21 mouse cellular contexts compared by ENCODE assay signal in the genomic region with DNA sequence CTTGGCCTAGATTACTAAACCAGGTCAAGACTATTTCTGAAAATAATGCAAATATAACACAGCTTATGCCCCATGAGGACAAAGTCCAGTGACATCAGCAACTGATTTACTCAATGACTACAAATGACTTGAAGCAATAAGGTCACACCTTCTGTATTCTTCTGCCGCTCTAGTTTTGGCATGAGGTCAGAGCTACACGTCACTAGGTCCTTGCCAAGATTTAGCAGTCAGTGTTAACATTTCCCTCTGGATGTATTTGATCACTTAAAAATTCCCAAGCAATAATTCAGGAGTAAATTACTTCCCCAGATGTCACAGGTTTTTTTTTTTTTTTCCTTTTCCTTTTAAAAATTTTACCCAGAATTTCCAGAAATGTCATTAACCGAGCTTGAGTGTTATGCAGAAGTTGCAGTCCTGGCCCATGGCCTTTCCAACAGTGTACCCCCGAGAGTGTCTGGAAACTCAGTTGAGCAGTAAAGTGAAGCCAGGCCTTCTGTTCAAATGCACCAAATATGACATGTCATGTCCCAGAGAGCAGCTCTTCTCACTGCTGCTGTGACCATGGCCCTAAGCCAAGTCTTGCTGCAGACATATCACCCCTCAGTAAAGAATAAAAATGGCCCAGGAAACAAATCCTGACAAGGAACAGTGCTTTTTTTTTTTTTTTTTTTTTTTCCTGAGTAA.
DNase-seq lines count a peak whose midpoint lies in the region; ATAC-seq and TF ChIP-seq lines count a peak whose summit lies in the region.
"Had no signal": no experiment of that assay in that cellular context is flagged by ENCODE, and none has a peak within 500 bp of the region (broad histone marks: within the 10 kb centered on the region; RNA-seq: fewer than 3 reads in every experiment).

No protein-coding gene starts in this region.

- ATAC-seq in hindbrain, embryonic 15.5 days (ENCODE audit: low FRiP score, low read depth) = peak; percentile 72
- ATAC-seq in hindbrain, embryonic 13.5 days (ENCODE audit: low FRiP score) = no peak
- no peak for ATAC-seq in liver, postnatal 0 days

- no peak overlapping the region for H3K27ac ChIP-seq in hindbrain, embryonic 15.5 days (replicated peaks)
- no peak overlapping the region for H3K27ac ChIP-seq in hindbrain, embryonic 13.5 days
- H3K27ac ChIP-seq in liver, adult 2 months (replicated peaks; ENCODE audit: insufficient read depth, low read depth, low read length) = no peak overlapping the region
- H3K27ac ChIP-seq in liver, postnatal 0 days (ENCODE audit: low read depth) = no peak overlapping the region
- H3K27ac ChIP-seq: embryonic facial prominence, embryonic 15.5 days; forebrain, embryonic 10.5 days; gastrocnemius, adult 2 months; heart, adult 2 months; heart, embryonic 15.5 days; liver, embryonic 15.5 days; neural tube, embryonic 12.5 days had no signal

- 67% methylated on average over 4 of the region's 4 CpGs for WGBS in hindbrain, embryonic 15.5 days
- 76% methylated on average over 4 of the region's 4 CpGs for WGBS in hindbrain, embryonic 13.5 days
- 65% methylated on average over 4 of the region's 4 CpGs for WGBS in liver, adult 2 months
- WGBS in liver, postnatal 0 days (ENCODE audit: insufficient replicate concordance) = 69% methylated on average over 4 of the region's 4 CpGs

- no peak overlapping the region for H3K4me3 ChIP-seq in hindbrain, embryonic 15.5 days
- H3K4me3 ChIP-seq in hindbrain, embryonic 13.5 days = no peak overlapping the region
- no peak overlapping the region for H3K4me3 ChIP-seq in liver, adult 2 months (ENCODE audit: insufficient read depth, low read depth, low read length)
- H3K4me3 ChIP-seq in liver, postnatal 0 days (ENCODE audit: low read depth, low read length) = no peak overlapping the region
- H3K4me3 ChIP-seq: embryonic facial prominence, embryonic 15.5 days; forebrain, embryonic 10.5 days; gastrocnemius, adult 2 months; heart, adult 2 months; heart, embryonic 15.5 days; liver, embryonic 15.5 days; neural tube, embryonic 12.5 days had no signal

- no peak overlapping the region for H3K4me2 ChIP-seq in hindbrain, embryonic 15.5 days
- no peak overlapping the region for H3K4me2 ChIP-seq in hindbrain, embryonic 13.5 days
- H3K4me2 ChIP-seq in liver, postnatal 0 days (ENCODE audit: low read depth, low read length) = no peak overlapping the region
- H3K4me2 ChIP-seq: embryonic facial prominence, embryonic 15.5 days; heart, embryonic 15.5 days; liver, embryonic 15.5 days; neural tube, embryonic 12.5 days had no signal

- TF ChIP-seq EP300 in liver, postnatal 0 days (IDR thresholded peaks at IDR 0.05; ENCODE audit: low read depth) = no peak

- no peak overlapping the region for H3K9ac ChIP-seq in hindbrain, embryonic 15.5 days
- H3K9ac ChIP-seq in hindbrain, embryonic 13.5 days = no peak overlapping the region
- no peak overlapping the region for H3K9ac ChIP-seq in liver, adult 2 months (ENCODE audit: low read depth, low read length)
- no peak overlapping the region for H3K9ac ChIP-seq in liver, postnatal 0 days (replicated peaks)
- H3K9ac ChIP-seq: embryonic facial prominence, embryonic 15.5 days; heart, embryonic 15.5 days; liver, embryonic 15.5 days; neural tube, embryonic 12.5 days had no signal

- no peak for TF ChIP-seq POLR2A in liver, adult 2 months (IDR thresholded peaks at IDR 0.05; ENCODE audit: extremely low read depth, insufficient read depth, low read length)

- H3K36me3 ChIP-seq in hindbrain, embryonic 15.5 days = no peaks in the 10 kb centered on the region
- no peaks in the 10 kb centered on the region for H3K36me3 ChIP-seq in hindbrain, embryonic 13.5 days
- no peaks in the 10 kb centered on the region for H3K36me3 ChIP-seq in liver, adult 2 months (ENCODE audit: control insufficient read depth, insufficient read depth, low read length)
- no peaks in the 10 kb centered on the region for H3K36me3 ChIP-seq in liver, postnatal 0 days (replicated peaks; ENCODE audit: insufficient read depth, low read length)
- H3K36me3 ChIP-seq: embryonic facial prominence, embryonic 15.5 days; forebrain, embryonic 10.5 days; heart, embryonic 15.5 days; liver, embryonic 15.5 days; neural tube, embryonic 12.5 days had no signal

- DNase-seq in cerebellum, postnatal 10 days = peak; percentile 84 to 92
- DNase-seq in cerebellum, adult 18-20 months = no peak
- peak; percentile 1 for DNase-seq in liver, adult 2 months (ENCODE audit: extremely low read depth, low read depth, low spot score)
- DNase-seq in liver, postnatal 0 days = no peak
- DNase-seq in skeletal muscle tissue, adult 2 months (ENCODE audit: low read depth, low spot score) = peak; percentile 2
- DNase-seq in B cell, adult 2 months = no peak
- DNase-seq: adrenal gland, adult 2 months; cerebellum, adult 11-12 months; gastrocnemius, adult 2 months; heart, adult 2 months; kidney, adult 2 months; right cerebral cortex, postnatal 14 days; thymus, postnatal 14 days had no signal

- no peaks in the 10 kb centered on the region for H3K4me1 ChIP-seq in hindbrain, embryonic 15.5 days (replicated peaks)
- H3K4me1 ChIP-seq in hindbrain, embryonic 13.5 days (replicated peaks) = no peaks in the 10 kb centered on the region
- H3K4me1 ChIP-seq in liver, adult 2 months (ENCODE audit: control insufficient read depth, insufficient read depth, low read length) = no peaks in the 10 kb centered on the region
- H3K4me1 ChIP-seq in liver, postnatal 0 days (ENCODE audit: insufficient read depth) = no peaks in the 10 kb centered on the region
- H3K4me1 ChIP-seq: embryonic facial prominence, embryonic 15.5 days; forebrain, embryonic 10.5 days; heart, embryonic 15.5 days; liver, embryonic 15.5 days; neural tube, embryonic 12.5 days had no signal

- no peaks in the 10 kb centered on the region for H3K9me3 ChIP-seq in hindbrain, embryonic 15.5 days
- H3K9me3 ChIP-seq in hindbrain, embryonic 13.5 days = no peaks in the 10 kb centered on the region
- H3K9me3 ChIP-seq in liver, postnatal 0 days (ENCODE audit: low read length) = no peaks in the 10 kb centered on the region
- H3K9me3 ChIP-seq: embryonic facial prominence, embryonic 15.5 days; forebrain, embryonic 10.5 days; heart, embryonic 15.5 days; liver, embryonic 15.5 days; neural tube, embryonic 12.5 days had no signal

- no peak for TF ChIP-seq CTCF in liver, adult 2 months (IDR thresholded peaks at IDR 0.05; ENCODE audit: low read depth, low read length)
- TF ChIP-seq CTCF in liver, postnatal 0 days (IDR thresholded peaks at IDR 0.05; ENCODE audit: low read depth) = no peak

- H3K79me2 ChIP-seq in liver, adult 2 months (ENCODE audit: control insufficient read depth, insufficient read depth, low read length) = no peaks in the 10 kb centered on the region

- H3K27me3 ChIP-seq in hindbrain, embryonic 15.5 days = no peaks in the 10 kb centered on the region
- no peaks in the 10 kb centered on the region for H3K27me3 ChIP-seq in hindbrain, embryonic 13.5 days
- no peaks in the 10 kb centered on the region for H3K27me3 ChIP-seq in liver, adult 2 months (ENCODE audit: control insufficient read depth, insufficient read depth, low read length)
- no peaks in the 10 kb centered on the region for H3K27me3 ChIP-seq in liver, postnatal 0 days (ENCODE audit: insufficient read depth, low read length)
- H3K27me3 ChIP-seq: CH12.LX; embryonic facial prominence, embryonic 15.5 days; heart, embryonic 15.5 days; liver, embryonic 15.5 days; neural tube, embryonic 12.5 days had no signal

Comparison
In these comparisons a context has a peak if more than half of its experiments do, and no peak if none do; other contexts are left out.
1. DNase-seq: peak in cerebellum, postnatal 10 days (2 of 2), liver, adult 2 months (single experiment) and skeletal muscle tissue, adult 2 months (single experiment); none in cerebellum, adult 18-20 months (0 of 2), liver, postnatal 0 days (single experiment) and B cell, adult 2 months (0 of 2).